Mouse (Mus musculus): ENCODE measurements around the gene Fndc11. TPM values are rescaled to one million over a fixed set of nuclear protein-coding genes. Genes with fewer than 3 reads are reported as not detected.
"Not testable (repeated sequence)": the region's sequence is repeated elsewhere in the genome, so short reads cannot be mapped to it uniquely, and the experiment has no call there.

The Fndc11 gene
- polyA plus RNA-seq (2015; fragmentation: Nextera tagmentation; extraction: Ambion mirVana), result 0.13 and 0.27 TPM in 2 replicates

GRCm38 (mm10) chr2:181219538-181220216, at the start of gene Fndc11:
Gene Fndc11, plus strand, starts transcription at chr2:181220013.
- Histone ChIP-seq H3K4me1 (peaks cover 23% of the 10 kb centered on the region), H3K9me3 (no peaks in the 10 kb centered on the region), H3K27ac (replicated peaks) (peak within 1 kb of the TSS; percentile 54), H3K9ac (peak within 1 kb of the TSS; percentile 67), H3K27me3 (replicated peaks) (peaks cover 46% of the 10 kb centered on the region), H3K36me3 (no peaks in the 10 kb centered on the region), H3K4me2 (peak within 1 kb of the TSS; percentile 75), H3K4me3 (peak within 1 kb of the TSS; percentile 45)
- peak; percentile 54 for ATAC-seq (ENCODE audit: extremely low read depth, insufficient number of reproducible peaks, low FRiP score, low TSS enrichment)
- WGBS, result 4% methylated on average over 25 of the region's 25 CpGs

DNA sequence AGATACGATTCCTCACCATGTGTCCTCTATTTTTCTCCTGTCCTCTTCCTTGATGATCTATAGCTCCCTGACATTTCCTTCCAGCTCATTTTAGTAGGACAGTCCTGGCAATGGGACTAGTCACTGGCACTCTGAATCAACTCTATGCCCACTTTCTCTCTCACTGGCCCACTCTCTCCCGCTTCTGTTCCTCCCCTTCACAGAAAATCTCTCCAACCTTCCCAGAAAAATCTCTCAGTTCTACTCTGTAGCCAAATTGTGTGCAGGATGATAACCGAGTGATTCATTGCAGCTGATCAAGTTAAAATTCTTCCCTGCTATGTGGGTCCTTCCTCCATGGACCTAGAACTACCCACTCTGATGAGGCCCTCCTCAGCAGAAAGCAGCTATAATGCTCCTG, 45.2 kb upstream of the Fndc11 start:
- H3K4me3 ChIP-seq, result no peak overlapping the region
- 81% methylated on average over 3 of the region's 3 CpGs for WGBS

DNA sequence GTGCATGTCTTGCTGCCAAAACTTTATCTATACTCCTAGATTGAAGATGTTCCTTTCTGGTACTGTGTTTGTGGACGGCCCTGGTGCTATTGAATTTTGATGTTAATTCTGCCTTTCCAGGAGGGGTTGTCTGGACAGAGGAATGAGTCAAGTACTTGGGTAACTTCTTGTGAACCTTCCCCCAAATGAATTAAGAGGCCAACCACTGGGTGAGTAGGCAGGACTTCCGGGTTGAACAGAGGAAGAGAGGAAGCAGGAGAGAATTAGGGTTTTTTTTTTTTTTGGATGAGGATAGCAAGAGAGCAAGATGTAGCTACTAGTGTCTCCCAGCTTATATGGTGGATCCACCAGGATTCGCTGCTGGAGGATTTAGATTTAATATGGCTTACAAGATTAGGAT, 41.8 kb upstream of the Fndc11 start:
- Histone ChIP-seq H3K4me2 (no peak overlapping the region), H3K9ac (no peak overlapping the region), H3K27ac (replicated peaks) (no peak overlapping the region), H3K27me3 (replicated peaks) (no peaks in the 10 kb centered on the region), H3K9me3 (no peaks in the 10 kb centered on the region), H3K36me3 (no peaks in the 10 kb centered on the region), H3K4me1 (no peaks in the 10 kb centered on the region), H3K4me3 (no peak overlapping the region)
- ATAC-seq (ENCODE audit: extremely low read depth, insufficient number of reproducible peaks, low FRiP score, low TSS enrichment), result no peak
- WGBS, result 70% methylated on average over 3 of the region's 3 CpGs

More for the DNA sequence above, 45.2 kb upstream of the Fndc11 start:
- no peak overlapping the region for H3K27ac ChIP-seq (replicated peaks)
- H3K4me2 ChIP-seq, result no peak overlapping the region
- H3K9me3 ChIP-seq, result peaks cover 1% of the 10 kb centered on the region; the same call in 1 of the 2 replicates
- no peaks in the 10 kb centered on the region for H3K4me1 ChIP-seq
- no peak for ATAC-seq (ENCODE audit: extremely low read depth, insufficient number of reproducible peaks, low FRiP score, low TSS enrichment)
- no peaks in the 10 kb centered on the region for H3K27me3 ChIP-seq (replicated peaks)
- no peaks in the 10 kb centered on the region for H3K36me3 ChIP-seq
- no peak overlapping the region for H3K9ac ChIP-seq

GRCm38 (mm10) chr2:181178471-181178870, 41.3 kb upstream of the Fndc11 start:
- H3K27me3 ChIP-seq (replicated peaks), result no peaks in the 10 kb centered on the region
- H3K27ac ChIP-seq (replicated peaks), result no peak overlapping the region
- WGBS, result 53% methylated on average over 5 of the region's 5 CpGs
- H3K9me3 ChIP-seq, result no peaks in the 10 kb centered on the region
- H3K36me3 ChIP-seq, result no peaks in the 10 kb centered on the region
- no peak overlapping the region for H3K4me3 ChIP-seq
- no peak overlapping the region for H3K4me2 ChIP-seq
- H3K4me1 ChIP-seq, result no peaks in the 10 kb centered on the region
- no peak for ATAC-seq (ENCODE audit: extremely low read depth, insufficient number of reproducible peaks, low FRiP score, low TSS enrichment)
- H3K9ac ChIP-seq, result no peak overlapping the region

DNA sequence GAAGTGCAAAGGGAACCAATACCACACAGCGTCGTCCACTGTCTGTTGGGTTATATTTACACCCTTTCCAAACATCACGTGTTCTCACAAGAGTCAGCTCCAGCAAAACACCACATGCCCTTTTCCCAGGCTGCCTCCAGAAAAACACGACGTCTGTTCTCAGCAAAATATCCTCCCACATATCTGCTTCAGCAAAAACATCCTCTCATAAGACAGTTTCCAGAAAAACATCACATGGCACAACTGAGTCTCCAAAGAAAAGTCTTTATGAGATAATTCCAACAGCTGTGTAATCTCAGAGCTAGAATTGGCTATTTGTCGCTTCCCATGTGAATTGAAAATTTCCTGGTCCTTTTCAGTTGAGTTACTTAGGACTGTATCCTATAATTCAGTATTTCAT, 38.9 kb upstream of the Fndc11 start:
- no peak overlapping the region for H3K4me3 ChIP-seq
- WGBS, result 60% methylated on average over 6 of the region's 6 CpGs
- H3K4me2 ChIP-seq, result no peak overlapping the region
- H3K36me3 ChIP-seq, result no peaks in the 10 kb centered on the region
- ATAC-seq (ENCODE audit: extremely low read depth, insufficient number of reproducible peaks, low FRiP score, low TSS enrichment), result no peak
- no peaks in the 10 kb centered on the region for H3K9me3 ChIP-seq
- no peak overlapping the region for H3K27ac ChIP-seq (replicated peaks)
- no peaks in the 10 kb centered on the region for H3K4me1 ChIP-seq
- H3K27me3 ChIP-seq (replicated peaks), result no peaks in the 10 kb centered on the region
- H3K9ac ChIP-seq, result no peak overlapping the region

GRCm38 (mm10) chr2:181186635-181187034, 33.2 kb upstream of the Fndc11 start:
- Histone ChIP-seq H3K4me2 (peak overlapping the region; percentile 84), H3K4me3 (peak overlapping the region; percentile 80), H3K27ac (replicated peaks) (peak overlapping the region; percentile 94), H3K27me3 (replicated peaks) (no peaks in the 10 kb centered on the region), H3K9ac (peak overlapping the region; percentile 94), H3K36me3 (peaks cover 13% of the 10 kb centered on the region), H3K9me3 (no peaks in the 10 kb centered on the region), H3K4me1 (peaks cover 12% of the 10 kb centered on the region)
- ATAC-seq (ENCODE audit: extremely low read depth, insufficient number of reproducible peaks, low FRiP score, low TSS enrichment), result no peak
- under 1% methylated on average over 14 of the region's 14 CpGs for WGBS

DNA sequence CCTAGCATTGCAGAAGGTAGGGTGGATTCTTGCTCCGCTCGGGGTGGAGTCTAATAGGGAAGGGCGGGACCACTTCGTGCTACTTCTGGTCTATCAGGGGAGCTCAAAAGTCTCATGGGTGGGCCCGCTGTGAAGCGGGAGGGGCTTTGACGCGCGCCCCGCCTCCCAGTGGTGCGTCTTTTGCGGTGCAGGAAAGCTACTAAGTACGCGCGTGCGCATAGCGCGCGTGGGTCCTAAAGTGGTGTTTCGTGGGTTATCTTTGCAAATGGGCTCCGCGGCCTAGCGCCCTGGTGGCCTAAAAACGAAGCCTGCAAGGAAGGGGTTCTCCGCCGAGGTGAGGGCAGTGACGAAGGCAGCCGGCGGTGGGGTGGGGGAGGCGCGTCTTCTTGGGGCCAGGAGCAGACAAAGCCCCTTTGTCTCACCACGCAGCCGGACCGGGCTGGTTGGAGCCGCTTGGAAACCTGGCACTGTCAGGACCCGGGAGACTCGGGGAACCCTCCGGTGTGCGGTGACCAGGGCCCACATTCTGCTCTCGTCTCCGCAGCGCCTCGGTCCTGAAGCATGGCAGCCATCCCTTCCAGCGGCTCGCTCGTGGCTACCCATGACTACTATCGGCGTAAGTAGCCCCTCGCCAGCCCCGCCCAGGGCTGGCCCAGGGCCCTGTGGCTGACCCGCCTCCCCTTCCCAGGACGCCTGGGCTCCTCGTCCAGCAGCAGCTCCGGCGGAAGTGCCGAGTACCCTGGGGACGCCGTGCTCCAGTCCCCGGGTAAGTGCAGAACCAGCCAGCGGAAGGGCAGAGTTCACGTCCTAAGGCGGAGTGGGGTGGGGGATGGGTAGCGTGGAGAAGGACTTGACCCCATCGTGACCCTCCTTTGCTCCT, 32.5 kb upstream of the Fndc11 start, which contains the start of gene Ppdpf:
Gene Ppdpf (plus strand): TSS at position 127 of the 880 bp plus-strand sequence.
- Histone ChIP-seq H3K9me3 (no peaks in the 10 kb centered on the region), H3K4me2 (peak within 1 kb of the TSS; percentile 84), H3K9ac (peak within 1 kb of the TSS; percentile 94), H3K4me3 (peak within 1 kb of the TSS; percentile 80), H3K4me1 (peaks cover 12% of the 10 kb centered on the region), H3K27me3 (replicated peaks) (no peaks in the 10 kb centered on the region), H3K27ac (replicated peaks) (peak within 1 kb of the TSS; percentile 94), H3K36me3 (peaks cover 13% of the 10 kb centered on the region)
- peak; percentile 86 for ATAC-seq (ENCODE audit: extremely low read depth, insufficient number of reproducible peaks, low FRiP score, low TSS enrichment)
- under 1% methylated on average over 64 of the region's 64 CpGs for WGBS

- peaks cover 12% of the 10 kb centered on the region for H3K4me1 ChIP-seq
- H3K4me3 ChIP-seq, result peak overlapping the region; percentile 80; the same call in 1 of the 2 replicates
- no peaks in the 10 kb centered on the region for H3K9me3 ChIP-seq
- no peak for ATAC-seq (ENCODE audit: extremely low read depth, insufficient number of reproducible peaks, low FRiP score, low TSS enrichment)
- 0 out of 2 replicates have a peak overlapping the region, but pooled peaks have one; percentile 24 for H3K9ac ChIP-seq
- H3K27ac ChIP-seq (replicated peaks), result peak overlapping the region; percentile 53; the same call in 1 of the 2 replicates
- H3K36me3 ChIP-seq, result peaks cover 13% of the 10 kb centered on the region
- H3K27me3 ChIP-seq (replicated peaks), result no peaks in the 10 kb centered on the region
- WGBS, result 52% methylated on average over 2 of the region's 2 CpGs
- peak overlapping the region; percentile 84 for H3K4me2 ChIP-seq
These were observed 31.1 kb upstream of the Fndc11 start for GRCm38 (mm10) chr2:181188681-181189080.

DNA sequence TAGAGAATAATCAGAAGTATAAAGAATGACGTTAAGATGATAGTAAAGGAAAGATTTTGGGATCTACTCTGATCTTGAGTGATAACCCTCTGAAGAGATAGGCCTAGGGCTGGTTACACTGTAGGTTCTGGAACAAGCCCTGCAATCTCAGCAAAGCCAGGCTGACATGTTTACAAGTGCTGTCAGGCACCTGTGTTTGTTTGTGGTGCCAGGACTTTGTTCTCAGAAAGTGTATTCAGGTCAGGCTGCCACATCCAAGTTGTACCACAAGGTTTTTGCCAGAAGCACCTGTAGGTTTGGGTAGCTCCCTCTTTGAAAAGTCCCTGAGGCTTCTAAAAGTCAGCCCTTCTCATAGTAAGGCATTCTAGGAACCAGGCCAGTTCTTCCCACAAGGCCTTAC, 30.5 kb upstream of the Fndc11 start:
- H3K36me3 ChIP-seq, result peaks cover 13% of the 10 kb centered on the region
- peaks cover 5% of the 10 kb centered on the region for H3K27me3 ChIP-seq (replicated peaks)
- peaks cover 12% of the 10 kb centered on the region for H3K4me1 ChIP-seq
- no peak overlapping the region; the same call in 1 of the 2 replicates for H3K4me3 ChIP-seq
- no peaks in the 10 kb centered on the region for H3K9me3 ChIP-seq
- ATAC-seq (ENCODE audit: extremely low read depth, insufficient number of reproducible peaks, low FRiP score, low TSS enrichment), result no peak
- H3K4me2 ChIP-seq, result no peak overlapping the region
- WGBS, result 89% methylated on average over 1 of the region's 1 CpGs
- no peak overlapping the region for H3K27ac ChIP-seq (replicated peaks)
- H3K9ac ChIP-seq, result no peak overlapping the region

DNA sequence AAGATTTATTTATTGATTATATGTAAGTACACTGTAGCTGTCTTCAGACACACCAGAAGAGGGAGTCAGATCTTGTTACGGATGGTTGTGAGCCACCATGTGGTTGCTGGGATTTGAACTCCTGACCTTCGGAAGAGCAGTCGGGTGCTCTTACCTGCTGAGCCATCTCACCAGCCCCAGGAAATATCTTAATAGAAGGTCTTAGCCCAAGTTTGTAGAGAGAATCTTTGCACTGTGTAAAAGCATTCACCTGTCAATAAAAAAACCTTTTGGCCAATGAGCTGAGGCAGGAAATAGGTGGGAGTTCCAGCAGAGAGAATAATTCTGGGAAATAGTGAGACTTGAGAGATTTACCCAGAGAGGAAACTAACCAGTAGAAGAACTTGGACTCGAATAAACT, 28.4 kb upstream of the Fndc11 start:
- peaks cover 13% of the 10 kb centered on the region for H3K36me3 ChIP-seq
- not testable (repeated sequence) for H3K4me3 ChIP-seq; H3K9me3 ChIP-seq; H3K4me2 ChIP-seq; H3K27ac ChIP-seq (replicated peaks); ATAC-seq (ENCODE audit: extremely low read depth, insufficient number of reproducible peaks, low FRiP score, low TSS enrichment); H3K9ac ChIP-seq
- peaks cover 12% of the 10 kb centered on the region for H3K4me1 ChIP-seq
- WGBS, result 75% methylated on average over 4 of the region's 4 CpGs
- peaks cover 16% of the 10 kb centered on the region for H3K27me3 ChIP-seq (replicated peaks)

DNA sequence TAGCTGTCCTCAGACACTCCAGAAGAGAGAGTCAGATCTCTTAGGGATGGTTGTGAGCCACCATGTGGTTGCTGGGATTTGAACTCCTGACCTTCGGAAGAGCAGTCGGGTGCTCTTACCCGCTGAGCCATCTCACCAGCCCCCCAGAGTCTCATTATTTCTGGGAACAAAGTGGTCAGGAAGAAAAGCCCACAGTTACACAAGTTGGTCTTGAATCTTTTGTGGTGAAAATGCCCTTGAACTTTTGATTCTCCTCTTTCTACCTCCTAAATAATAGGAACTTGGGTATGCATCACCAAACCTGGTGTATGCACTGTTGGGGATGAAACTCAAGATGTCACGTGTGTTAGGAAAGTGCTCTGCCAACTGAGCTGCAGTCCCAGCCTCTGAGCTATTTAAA, 27.9 kb upstream of the Fndc11 start:
- Histone ChIP-seq H3K9me3 (no peaks in the 10 kb centered on the region), H3K4me1 (peaks cover 12% of the 10 kb centered on the region), H3K4me2 (no peak overlapping the region), H3K27ac (replicated peaks) (no peak overlapping the region), H3K36me3 (peaks cover 13% of the 10 kb centered on the region), H3K27me3 (replicated peaks) (peaks cover 16% of the 10 kb centered on the region), H3K9ac (no peak overlapping the region), H3K4me3 (no peak overlapping the region)
- no peak for ATAC-seq (ENCODE audit: extremely low read depth, insufficient number of reproducible peaks, low FRiP score, low TSS enrichment)
- WGBS, result 64% methylated on average over 4 of the region's 4 CpGs

Measured in heart, embryonic 13.5 days (tissue).